ENCODE assay signal across 12 mouse cellular contexts in genomic region chr11:61277937-61278336, GRCm38 (mm10).
"Had no signal": no experiment of that assay in that cellular context is flagged by ENCODE, and none has a peak within 500 bp of the region (broad histone marks: within the 10 kb centered on the region; RNA-seq: fewer than 3 reads in every experiment).

No protein-coding gene starts in this region.

- H3K4me3 ChIP-seq: liver, embryonic 13.5 days; midbrain, embryonic 13.5 days had no signal

- ATAC-seq: inflammation-experienced regulatory T-cells, adult 6 months; intestine, postnatal 0 days; liver, postnatal 0 days; midbrain, embryonic 13.5 days had no signal

- H3K27ac ChIP-seq: kidney, postnatal 0 days; liver, embryonic 13.5 days; midbrain, embryonic 13.5 days had no signal

- H3K9me3 ChIP-seq: liver, embryonic 13.5 days; midbrain, embryonic 13.5 days had no signal

- H3K9ac ChIP-seq: liver, embryonic 13.5 days; liver, postnatal 0 days; midbrain, embryonic 13.5 days had no signal

- H3K4me1 ChIP-seq: midbrain, embryonic 13.5 days had no signal

- H3K36me3 ChIP-seq: liver, embryonic 13.5 days; midbrain, embryonic 13.5 days had no signal

- H3K27me3 ChIP-seq: liver, embryonic 13.5 days; midbrain, embryonic 13.5 days had no signal

- H3K4me2 ChIP-seq: liver, embryonic 13.5 days; midbrain, embryonic 13.5 days had no signal

- DNase-seq: kidney, adult 9 months; kidney, postnatal 36 days; layer of hippocampus, adult 9-11 months; layer of hippocampus, postnatal 36 days; liver; liver, embryonic 13.5 days; liver, postnatal 0 days; lung, postnatal 36 days had no signal
